Mouse (Mus musculus) right cerebral cortex, adult 18-20 months (tissue): ENCODE data around the gene Kank2.
"Not testable (repeated sequence)": the region's sequence is repeated elsewhere in the genome, so short reads cannot be mapped to it uniquely, and the experiment has no call there.

Experiments
- DNase-seq: peaks from one replicate; pipeline ENCODE4 v3.0.0; 2022; ENCODE audit warnings: mixed read lengths

The Kank2 gene

DNA sequence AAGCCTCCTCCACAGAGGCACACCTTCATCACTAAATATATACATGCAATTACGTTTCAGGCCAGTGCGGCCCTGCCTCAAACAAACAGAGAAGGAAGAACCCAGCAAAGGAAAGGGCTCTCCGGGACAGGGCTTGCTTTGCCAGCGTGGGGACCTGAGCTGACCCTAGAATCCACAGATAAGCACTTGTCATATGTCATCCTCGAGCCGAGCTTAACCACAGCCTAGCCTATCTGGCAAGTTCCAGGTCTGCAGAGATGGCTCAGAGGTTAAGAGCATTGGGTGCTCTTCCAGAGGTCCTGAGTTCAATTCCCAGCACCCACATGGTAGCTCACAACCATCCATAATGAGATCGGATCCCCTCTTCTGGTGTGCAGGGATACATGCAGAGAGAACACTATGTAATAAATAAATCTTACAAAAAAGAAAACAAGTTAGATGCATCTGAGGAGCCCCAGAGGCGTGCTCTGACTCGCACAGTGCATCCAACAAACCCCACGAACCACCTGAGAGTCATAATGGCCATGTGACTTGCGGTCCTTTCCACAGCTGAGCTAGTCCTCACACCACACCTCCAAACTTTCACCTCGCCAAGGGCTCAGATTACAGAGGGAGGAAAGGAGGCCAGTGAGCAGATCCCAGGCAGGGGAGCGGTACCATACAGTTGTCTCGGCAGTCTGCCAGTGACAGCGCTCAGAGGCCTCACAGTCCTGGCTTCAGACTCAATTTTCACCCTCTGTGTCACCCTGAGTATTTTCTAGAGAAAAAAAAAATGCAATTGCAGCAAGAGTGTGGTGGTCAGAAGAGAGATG is 16.7 kb downstream of the Kank2 start:
- no peak for DNase-seq

DNA sequence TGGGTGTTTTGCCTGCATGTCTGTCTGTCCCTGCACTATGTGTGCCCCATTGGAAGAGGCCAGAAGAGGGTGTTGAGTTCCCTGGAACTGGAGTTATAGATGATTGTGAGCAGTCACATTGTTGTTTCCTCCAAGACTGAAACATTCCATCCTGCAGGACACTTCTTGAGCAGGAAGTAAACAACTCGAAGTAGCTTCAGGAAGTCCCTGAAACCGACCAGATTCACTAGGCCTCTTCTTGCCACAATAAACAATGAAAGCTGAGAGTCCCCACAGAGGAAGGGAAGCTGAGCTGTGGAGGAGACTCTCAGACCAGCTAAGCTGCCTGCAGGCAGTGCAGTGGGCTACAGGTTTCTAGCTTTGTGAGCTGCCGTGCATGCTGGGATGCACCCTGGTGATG is 20.8 kb downstream of the Kank2 start:
- no peak for DNase-seq

DNA sequence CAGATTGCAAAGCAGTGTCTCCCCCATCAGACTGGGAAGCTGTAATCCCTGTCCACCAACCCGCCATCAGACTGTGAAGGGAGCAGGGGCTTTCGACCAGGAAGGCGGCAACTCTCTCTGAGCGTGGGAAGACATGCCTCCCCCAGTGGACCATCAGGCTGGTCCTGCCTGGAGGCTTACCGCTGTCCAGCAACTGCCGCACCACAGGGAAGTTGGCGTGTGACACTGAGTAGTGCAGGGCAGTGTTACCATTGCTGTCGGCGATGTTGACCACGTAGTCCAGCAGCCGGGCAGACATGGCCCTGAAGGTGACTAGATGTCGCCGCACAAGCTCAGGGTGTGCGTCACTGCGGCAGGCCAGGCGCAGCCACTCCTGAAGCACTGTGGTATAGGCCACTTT is 24.2 kb downstream of the Kank2 start:
- DNase-seq: no peak

DNA sequence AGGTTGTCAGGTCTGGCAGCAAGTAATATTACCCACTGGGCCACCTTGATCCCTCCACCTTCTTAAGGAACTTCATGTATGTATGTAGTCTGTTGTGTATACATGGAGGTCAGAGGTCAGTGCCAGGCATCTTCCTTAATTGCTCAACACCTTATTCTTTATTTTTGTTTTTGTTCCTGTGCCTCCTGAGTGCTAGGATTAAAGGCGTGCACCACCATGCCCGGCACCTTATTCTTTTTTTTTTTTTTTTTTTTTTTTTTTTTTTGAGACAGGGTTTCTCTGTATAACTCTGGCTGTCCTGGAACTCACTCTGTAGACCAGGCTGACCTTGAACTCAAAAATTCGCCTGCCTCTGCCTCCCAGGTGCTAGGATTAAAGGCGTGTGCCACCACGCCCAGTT is 25.1 kb downstream of the Kank2 start:
- not testable (repeated sequence) for DNase-seq

DNA sequence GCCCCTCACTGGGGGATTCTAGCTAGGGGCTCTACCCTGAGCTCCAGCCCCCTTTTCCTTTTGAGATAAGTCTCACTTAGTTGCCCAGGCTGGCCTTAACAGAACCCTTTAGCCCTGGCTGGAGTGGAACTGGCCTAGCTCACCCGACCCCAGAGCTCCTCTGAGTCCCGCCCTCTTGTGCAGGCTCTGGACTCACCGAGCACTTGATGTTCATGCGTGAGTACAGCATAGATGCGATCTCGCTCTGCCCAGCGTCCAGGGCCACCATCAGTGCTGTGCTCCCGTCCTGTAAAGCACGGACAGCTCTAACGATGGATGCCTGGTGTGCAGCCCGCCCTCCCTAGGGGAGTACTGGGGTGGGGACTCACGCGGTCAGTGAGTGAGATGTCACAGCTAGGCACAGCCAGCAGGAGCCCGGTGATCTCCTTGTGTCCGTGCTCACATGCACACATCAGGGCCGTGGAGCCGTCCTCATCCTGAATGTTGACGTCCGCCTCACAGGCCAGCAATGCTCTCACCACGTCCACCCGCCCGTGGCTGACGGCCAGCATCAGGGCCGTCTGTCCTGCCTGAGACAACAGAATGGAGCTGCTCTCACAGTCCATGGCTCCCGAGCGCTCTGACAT is 28.9 kb downstream of the Kank2 start:
- no peak for DNase-seq

DNA sequence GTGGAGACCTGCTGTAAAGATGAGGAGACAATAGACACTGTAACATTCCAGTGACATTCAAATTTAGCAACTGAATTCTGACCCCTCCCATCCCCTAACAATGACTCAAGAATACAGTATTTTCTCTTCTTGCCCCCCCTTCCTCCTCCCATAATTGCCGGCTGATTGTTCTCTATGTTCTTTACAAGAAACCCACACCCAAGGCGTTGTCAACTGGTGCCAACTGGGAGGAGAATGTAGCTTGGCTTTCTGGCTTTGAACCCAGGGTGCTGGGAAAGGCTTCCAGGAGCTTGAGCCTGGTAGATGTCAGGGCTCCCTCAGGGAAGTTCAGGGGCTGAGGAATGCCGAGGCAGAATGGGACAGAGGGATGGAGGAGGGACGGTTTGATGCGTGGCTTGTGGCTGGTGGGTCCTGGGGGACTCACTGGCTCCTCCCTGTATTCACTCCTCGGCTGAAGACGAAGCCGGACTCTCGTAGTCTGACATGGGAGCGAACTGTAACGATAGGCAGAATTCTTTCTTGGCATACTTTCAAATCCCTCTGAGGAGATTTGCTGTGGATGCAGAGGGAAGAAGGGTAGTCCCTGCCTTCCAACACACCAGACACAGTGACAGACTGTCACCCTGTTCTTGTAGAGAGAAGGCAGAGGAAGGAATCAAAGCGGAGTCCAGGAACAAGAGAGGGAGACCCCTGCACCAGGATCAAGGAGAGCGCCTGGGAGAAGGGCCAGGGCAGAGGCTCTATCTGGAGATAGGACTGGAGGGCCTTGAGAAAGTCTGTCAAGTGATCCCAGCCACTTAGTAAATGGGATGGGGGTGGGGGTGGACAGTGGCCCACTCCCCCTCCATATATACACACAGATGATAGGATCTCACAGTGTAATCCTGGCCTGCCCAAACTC is 29.8 kb downstream of the Kank2 start:
- DNase-seq: no peak

DNA sequence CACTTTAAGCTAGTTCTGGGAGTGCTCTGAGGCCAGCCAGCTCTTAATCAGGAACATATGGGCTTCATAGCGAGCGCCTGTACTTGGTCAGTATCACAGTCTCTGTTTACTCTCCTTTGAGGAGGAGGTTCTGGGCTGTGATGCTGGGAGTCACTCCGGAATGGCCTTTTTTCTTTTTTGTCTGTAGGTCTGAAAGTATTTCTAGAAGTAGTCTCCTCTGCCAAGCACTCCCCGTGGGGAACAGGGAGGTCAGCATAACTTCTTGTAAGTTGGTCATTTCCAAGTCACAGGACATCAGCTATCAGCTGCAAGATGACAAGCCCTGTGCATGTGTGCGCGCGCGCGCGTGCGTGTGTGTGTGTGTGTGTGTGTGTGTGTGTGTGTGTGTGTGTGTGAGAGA is 30.6 kb downstream of the Kank2 start:
- DNase-seq: no peak

DNA sequence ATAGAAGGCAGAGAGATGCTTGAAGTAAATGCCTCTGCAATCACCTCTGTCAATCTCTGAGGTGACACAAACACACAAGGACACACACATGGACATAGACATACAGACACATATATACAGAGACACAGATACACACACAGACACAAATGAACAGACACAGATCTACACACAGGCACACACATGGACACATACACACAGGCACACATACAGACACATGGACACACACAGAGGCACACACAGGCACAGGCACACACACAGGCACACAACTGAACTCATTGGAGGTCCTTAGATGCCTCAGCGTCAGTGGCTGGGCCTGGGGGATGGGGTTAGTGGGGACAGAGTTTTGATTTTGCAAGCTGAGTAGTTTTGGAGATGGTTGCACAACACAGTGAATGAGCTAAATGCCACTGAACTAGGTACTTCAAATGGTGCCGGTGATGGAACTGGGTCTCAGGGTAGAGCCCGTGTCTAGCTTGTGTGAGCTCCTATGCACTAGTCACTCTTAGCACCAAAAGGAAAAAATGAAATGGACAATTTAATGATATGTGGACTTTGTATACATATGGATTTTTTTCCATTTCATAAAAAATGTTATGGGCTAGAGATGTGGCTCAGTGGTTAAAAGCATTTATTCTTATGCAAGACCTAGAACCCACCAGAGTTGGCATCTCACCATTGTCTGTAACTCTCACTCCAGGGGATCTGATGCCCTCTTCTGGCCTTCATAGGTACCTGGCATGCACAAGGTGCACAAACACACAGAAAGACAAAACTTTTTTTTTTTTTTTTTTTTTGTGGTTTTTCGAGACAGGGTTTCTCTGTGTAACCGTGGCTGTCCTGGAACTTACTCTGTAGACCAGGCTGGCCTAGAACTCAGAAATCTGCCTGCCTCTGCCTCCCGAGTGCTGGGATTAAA is 34.2 kb downstream of the Kank2 start:
- no peak for DNase-seq

DNA sequence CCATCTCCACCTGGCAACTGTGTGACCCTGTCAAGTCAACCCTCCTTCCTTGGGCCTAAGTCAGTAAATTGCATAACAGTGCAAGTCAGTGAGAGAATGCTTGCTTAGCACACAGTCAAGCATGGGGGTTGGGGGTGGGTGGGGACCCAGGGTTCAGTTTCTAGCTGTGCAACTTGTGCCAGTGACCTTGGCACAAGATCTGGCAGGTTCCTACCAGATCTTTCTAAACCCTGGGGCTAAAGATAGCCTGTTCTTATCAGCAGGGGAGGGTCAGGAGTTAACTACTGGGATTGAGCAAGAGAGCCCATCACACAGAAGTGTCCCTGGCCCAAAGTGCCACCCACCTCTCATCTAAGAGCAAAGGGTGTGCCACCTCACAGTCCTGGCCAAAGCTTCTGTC is 36.4 kb downstream of the Kank2 start:
- no peak for DNase-seq

DNA sequence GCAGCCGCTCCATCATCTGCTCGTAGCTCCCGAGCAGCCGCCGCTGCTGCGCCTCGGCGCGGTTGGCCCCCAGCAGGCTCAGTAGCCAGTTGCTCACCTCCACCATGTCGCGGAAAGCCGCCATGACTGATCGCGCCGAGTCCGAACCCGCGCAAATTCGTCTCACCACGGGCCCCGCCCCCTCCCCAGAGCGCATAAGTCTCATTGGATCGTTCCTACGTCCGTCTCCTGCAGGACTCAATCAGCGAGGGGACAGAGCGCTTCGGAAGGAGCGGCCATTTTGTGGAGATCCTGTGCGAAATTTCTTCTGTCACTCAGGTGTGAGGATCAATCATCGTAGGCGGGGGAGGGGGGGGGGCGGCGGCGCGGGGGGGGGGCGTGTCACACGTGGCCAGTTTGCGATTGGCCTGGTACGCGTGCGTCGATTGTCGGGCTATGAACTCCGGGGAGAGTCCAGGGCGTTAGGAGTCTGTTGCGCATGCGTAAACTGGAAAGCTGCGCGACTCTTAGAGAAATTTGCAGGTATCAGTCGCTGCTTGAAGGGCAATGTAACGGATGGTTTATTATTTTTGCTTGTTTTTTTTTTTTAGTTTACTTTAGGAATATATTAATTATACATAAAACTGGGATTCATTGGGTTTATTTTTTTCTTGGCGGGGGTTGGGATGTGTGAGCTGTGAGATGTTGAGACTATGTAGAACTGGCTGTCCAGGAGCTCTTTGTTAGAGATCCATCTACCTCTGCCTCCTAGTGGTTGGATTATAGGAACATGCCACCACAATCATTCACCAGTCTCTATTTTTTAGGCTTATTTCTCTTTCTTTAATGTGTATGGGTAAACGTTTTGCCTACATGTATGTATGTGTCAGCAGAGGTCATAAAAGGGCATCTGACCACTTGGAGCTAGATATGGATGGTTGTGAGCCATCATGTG is 38.1 kb downstream of the Kank2 start, which contains the start of gene Spc24:
Spc24 (minus strand) TSS at position 149 of the 934 bp plus-strand sequence.
- DNase-seq: peak; percentile 95

DNA sequence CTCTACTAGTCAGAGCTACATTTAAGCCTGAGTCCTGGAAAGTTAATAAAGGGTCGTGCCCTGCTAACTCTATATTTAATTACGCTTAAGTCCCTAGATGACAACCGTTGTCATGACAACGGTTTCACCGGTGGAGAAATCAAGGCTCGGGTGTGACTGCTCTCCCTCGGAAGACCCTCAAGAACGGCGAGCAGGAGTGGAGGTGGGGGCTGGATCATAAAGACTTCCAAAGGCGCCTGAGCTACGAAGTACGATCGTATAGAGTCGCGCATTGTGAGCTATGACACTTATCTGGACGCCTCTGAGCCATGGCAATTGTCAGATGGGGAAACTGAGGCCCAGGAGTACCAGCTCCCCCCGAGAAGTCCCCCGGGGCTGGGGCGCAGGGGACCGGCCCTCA is 38.8 kb downstream of the Kank2 start:
- DNase-seq: no peak

DNA sequence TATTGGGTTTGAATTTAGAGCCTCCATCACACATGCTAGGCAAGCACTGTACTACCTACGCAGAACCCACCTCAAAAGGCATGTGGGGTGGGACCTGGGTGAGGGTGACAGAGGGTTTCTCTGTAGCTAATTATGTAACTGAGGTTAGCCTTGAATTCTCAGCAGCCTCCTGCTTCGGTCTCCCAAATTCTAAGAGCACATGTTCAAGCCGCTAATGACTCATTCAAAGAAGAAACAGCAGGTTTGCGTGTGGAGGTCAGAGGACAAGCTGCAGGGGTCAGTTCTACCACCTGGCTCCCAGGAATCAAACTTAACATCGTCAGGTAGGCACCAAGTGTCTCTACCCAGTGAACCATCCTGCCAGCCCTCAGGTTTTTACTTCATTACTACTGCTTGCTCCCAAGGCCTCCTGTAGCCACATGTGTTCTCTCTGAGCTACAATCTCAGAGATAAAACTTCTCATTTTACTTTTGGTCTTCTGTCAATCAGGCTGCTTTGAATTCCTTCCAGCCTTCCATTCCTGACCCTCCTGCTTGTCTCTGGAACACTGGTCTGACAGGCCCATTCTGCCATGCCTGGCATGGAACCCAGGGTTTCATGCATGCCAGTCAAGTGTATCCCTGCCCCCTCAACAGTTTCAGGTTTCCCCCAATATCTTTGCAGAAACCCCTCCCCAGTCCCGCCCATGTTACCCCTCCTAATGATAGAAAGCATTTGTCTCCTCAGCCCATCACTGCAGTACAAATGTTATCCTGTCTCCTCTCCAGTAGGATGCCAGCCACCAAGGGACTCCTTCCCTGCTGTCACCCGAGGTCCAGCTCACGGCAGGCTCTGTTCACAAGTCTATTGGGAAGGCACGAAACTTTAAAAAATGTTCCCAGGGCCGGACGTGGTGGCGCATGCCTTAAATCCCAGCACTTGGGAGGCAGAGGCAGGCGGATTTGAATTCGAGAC is 39.7 kb downstream of the Kank2 start:
- no peak for DNase-seq

DNA sequence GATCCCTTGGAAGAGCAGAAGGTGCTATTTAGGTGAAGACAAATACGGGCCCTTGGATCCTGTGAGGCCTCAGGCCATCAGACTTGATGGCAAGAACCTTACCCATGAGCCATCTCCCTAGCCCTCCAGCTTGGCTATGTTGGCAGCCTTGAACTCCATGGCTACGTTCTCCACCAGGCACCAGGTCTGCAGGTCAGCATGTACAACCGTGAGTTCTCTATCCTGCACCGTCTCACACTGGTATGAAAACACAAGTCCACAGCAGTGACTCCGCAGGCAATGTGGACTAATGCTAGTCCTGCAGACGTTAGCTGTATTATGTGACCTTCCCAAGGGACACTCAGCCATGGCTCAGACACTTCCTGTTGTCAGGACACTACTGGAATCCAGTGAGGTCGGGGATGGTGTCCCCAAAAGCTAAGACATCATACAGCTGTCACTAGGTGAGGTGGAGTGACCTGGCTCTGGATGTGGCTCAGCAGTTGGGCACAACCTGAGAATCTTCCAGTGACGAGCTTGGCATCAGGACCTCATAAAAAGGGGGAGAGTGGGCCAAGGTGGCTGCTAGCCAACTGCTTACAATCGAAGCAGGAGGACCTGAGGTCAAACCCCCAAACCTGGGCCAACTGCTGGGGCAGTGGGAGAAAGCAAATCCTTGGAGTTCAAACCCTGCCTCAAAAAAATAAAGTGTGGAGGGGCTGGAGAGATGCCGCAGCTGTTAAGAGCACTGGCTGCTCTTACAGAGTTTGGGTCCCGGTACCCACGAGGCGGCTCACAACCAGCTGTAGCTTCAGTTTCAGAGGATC is 43.8 kb downstream of the Kank2 start:
- no peak for DNase-seq

DNA sequence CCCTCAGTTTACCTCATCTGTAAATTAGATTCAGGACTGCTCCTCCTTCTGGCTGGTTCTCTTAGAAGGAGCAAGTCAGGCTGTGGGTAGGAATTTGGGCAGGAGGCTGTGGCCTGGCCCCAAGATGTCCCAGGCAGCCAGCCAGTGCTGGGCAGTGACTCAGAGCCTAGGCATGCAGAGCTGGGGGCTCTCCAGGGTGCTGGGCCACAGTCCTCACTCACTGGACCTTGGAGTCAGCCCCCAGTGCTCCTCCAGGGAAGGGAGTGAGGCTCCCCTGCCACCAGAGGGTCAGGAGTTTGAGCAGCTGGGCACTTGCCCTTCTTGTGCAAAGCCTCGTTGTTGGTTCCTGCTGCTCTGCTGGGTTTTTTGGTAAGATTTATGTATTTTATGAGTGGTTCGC is 44.5 kb downstream of the Kank2 start:
- DNase-seq: no peak

DNA sequence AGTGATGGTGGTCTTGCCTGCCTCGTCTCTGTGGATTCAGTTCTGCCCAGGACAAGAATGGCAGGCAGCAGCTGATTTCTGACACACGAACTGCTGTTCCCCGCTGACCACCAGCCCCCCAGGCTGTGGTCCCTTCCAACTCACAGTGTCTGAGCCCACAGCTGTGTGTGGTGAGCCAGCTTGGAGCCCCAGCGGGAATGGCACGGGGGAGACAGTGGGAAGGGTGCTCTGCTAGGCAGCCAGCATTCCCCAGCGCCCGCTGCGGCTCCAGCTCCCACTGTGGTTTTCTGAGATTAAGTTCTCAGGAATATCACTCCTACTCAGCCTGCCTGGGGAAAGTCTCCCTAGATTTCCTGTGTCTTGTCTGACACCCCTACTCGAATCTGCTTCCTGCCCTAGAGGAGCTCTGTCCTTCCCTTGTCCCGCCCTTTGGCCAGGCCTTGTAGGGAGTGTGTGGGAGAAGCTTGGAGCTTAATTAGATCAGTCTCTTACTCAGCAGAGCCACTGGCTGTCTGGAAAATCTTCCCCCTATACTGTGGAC is 46.2 kb downstream of the Kank2 start:
- peak; percentile 61 for DNase-seq

DNA sequence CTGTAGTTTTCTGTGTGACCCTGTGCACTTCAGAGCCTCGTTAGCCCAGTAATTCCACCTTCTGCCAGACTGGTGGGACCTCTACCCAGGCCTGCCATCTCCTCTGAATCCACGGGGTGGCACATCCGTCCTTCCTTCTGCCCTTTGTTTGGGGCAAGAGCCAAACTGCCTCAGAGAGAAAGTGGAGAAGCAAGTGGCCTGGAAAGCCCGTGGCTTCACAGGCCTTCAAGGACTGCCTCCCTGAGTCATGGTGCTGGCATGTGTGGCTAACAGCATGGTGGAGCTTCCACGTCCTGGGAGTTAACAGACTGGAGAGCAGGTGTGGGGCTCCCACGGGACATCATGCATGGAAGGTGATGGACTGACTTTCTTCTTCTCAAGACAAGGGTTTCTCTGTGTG is 47.2 kb downstream of the Kank2 start:
- no peak for DNase-seq

DNA sequence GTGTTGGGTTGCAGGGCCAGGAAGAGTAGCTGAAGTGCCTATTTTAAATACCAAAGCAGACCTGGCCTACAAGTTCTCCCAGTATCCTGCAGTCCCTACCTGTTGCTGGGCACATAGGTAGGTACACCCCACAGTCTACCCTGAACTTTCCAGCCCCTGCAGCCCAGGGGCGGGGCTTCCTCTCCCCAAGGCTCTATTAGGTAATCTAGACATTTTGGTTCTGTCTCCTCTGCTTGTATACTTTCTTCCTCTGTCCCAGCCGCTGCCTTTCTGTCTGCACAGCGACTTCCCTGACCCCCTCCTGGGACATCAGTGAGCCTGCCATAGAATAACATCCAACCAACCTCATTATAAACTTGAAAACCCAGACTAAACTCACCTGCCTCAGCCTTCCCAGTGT is 48.2 kb downstream of the Kank2 start:
- no peak for DNase-seq

DNA sequence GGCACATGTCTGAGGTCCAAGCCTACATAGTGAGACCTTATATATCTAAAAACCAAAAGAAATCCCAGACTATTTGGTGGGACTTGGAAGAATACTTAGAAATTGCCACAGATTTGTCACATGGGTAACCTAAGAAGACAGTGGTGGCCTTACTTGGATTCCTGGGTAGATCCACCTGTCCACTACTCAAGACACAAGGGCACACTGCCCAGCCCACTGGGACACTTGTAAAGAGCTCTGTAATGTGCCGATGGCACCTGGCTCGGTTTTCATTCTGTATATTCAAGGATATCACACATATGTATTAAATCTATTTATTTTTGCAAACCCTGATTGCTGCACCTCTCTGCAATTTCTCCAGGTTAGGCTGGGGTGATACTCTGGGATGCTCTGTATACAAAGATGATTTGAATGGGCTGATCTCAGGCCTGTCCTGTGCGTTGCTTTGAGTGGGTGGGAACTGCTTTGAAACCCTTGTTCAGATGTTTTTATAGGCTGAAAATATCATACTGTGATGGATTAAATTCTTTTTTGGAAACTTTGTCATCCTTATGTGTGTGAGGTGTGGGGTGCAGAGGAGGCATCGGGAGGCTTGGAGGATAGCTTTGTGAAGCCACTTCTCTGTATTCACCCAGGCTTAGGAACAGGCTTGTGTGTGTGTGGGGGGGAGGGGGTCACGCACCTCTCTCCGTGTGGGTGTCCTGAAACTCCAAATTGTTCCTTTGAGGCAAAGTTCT is 49.0 kb downstream of the Kank2 start:
- no peak for DNase-seq
